Mouse (Mus musculus): ENCODE results near the gene Gbp4.
"Not testable (repeated sequence)": the region's sequence is repeated elsewhere in the genome, so short reads cannot be mapped to it uniquely, and the experiment has no call there.

Gbp4 gene

DNA sequence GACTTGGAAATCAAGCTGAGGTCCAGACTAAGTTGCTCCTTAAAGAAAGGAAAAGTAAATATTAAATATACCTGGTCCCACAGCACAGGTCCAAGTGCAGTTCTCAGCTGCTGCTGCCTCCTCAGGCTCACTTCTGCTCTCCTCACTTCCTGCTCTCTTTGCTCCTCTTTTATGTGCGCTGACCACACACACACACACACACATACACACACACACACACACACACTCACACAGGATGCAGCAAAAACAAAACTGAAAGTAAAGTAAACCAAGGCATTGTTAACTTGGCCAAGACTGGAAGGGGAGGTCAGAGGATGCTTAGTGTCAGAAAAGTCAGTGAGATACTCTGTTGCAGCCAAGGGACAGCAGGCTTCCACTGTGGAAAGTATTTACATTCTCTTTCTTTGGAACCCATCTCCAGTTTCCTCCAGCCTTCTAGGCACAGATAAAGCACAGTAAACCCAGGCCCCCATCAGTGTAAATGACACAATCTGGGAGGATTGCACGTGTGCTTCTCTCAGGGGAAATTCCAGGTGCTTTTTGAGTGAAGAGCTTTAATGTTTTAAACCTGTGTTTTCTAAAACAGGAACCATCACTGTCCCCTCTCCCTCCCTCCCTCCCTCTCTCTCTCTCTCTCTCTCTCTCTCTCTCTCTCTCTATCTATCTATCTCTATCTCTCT, at the start of gene Gbp4, which contains the start of the genes Gbp9 and Gbp8:
Gene Gbp4, minus strand, starts transcription at position 178 of the 680 bp plus-strand sequence.
Gene Gbp9, minus strand, starts transcription at position 131 of the 680 bp plus-strand sequence.
Gene Gbp8, minus strand, starts transcription at position 132 of the 680 bp plus-strand sequence.
- peak; percentile 72 to 79 for DNase-seq (ENCODE audit: low read depth in 2 of 2, low spot score in 2 of 2)

DNA sequence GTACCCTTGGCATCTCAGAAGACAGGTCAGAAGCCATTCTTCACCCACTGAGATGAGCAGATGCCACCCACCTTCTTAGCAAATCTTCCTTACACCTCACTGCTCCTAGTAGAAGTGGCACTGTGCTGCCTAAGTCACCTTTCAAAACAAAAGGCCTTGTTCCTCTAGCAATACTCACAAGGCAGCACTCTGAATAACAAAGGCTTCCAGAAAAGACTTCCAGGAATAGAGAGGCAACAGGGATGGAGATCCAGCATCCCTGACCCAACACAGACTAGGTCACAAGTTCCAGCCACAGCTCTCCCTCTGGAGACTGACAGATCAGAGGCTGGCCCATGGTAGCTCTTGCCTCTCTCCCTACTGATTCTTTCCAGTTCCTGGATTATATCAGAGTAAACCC, 42.1 kb upstream of the Gbp4 start:
- no peak for DNase-seq (ENCODE audit: low read depth in 2 of 2, low spot score in 2 of 2)

DNA sequence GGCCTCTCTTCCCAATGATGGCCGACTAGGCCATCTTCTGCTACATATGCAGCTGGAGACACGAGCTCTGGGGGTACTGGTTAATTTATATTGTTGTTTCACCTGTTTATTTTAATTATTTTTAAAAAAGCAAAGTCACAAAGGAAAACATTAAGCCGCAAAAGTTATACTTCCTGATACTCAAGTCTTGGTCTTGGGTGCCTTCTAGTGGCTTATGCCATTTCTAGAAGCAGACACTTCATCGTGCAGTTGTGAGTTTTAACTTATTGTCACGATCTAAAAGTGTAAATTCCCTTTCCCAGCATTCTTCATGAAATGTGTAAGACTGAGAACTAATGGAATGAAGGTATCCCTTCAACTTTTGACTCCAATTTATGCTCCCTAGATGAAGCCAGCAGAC, 17.2 kb upstream of the Gbp4 start:
- DNase-seq (ENCODE audit: low read depth in 2 of 2, low spot score in 2 of 2), result no peak

DNA sequence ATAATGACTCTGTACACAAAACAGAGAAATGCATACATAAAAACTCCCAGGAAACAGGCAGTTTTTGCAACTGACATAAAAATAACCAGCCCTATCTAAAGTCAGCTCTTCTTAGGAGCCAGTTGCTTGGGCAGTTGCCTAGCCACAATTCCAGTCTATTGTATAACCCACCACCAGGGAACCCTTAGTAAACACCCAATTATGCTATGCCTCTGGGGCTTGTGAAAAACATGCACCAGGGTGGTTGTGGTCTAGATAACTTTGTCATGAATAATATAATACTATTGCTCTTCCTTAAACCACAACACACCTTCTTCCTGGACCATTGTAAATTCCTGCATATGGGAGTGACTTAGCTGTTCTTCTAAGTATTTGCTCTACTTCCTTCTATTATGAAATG, 14.7 kb upstream of the Gbp4 start:
- no peak for DNase-seq (ENCODE audit: low read depth in 2 of 2, low spot score in 2 of 2)

DNA sequence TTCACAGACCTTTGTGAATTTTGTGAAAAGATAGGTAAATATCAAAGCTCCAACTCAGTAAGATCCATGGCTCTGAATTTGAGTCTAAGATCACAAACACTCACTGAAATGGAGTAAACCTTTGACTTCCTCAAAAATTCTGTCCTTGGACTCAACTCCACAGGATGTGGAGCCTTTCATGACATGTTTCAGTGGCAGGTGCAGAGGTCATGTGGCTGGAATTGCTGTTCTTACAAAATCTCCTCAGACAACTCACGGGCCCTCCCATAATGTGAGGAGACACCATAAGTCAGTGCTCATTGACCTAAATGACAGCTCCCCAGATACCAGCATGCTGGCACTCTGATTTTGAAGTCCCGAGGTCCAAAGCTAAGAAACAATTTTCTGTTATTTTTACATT, 8.7 kb upstream of the Gbp4 start:
- DNase-seq (ENCODE audit: low read depth in 2 of 2, low spot score in 2 of 2), result not testable (repeated sequence)

DNA sequence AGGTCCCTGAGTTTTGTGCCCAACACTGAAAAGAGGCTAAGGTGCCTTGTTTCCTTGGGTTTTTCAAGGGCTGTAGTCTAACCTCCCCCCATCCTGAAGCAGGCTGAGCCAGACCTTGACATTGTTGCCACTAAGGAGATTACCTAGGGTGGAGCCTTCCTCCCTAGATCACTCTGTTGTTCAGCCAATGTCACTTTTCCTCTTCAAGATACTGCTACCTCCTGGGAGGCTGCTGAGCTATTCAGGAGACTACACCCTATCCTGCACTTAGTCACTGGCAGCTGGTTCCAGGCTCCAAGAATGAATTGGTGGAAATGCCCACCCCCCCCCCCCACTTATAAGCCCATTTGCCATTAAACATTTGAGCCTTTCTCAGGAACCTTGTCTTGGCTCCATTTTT, 7.1 kb upstream of the Gbp4 start:
- DNase-seq (ENCODE audit: low read depth in 2 of 2, low spot score in 2 of 2), result no peak

DNA sequence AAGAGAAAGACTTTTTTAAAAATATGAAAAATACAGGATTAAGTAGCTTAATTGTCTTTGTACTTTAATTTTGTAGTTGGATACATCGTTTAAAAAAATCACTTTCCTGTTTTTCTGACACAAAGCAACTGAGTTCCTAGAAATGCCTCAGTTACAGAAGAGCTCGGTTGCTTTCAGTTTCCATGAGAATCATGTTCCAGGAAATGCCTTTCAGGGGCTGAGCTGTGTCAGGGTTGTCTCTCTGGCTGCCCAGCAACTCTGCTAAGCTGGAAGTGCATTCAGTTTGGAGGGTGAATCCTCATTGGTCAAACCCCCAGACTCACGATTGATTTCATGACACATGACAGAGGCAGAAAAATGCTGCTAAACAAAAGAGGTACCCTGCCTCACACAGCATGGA, 6.3 kb upstream of the Gbp4 start:
- DNase-seq (ENCODE audit: low read depth in 2 of 2, low spot score in 2 of 2), result not testable (repeated sequence)

DNA sequence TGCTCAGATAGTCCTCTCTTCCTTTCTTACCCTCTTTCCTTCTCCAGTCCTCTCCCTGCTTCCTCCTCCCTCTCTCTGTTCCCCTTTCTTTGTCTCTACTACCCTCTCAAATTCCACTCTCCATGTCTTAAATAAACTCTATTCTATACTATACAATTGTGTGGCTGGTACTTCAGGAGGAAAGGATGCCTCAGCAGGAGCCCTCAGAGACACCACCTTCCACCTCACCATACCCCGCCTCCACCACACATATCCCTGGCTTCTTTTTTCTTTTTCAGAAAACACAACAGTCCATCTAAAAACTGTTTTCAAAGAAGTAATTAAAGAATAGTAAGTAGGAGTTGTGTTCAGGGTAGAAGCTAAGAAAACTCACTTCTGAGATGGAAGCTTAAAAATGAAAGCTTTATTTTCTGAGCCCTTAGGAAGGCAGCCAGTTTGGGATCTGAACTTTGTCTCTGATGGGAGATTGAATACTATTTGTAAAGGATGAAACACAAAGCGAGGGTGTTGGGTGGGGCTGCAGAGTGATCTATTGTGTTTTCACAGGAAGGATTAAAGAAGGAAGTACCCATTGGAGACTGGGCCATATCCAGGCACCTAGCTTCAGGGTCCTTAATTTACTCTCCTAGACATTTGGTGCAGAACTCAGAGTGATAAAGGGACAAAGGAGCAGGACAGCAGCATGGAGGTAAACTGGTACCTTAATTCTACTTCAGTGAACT, 864 bp upstream of the Gbp4 start:
- DNase-seq (ENCODE audit: low read depth in 2 of 2, low spot score in 2 of 2), result not testable (repeated sequence)

DNA sequence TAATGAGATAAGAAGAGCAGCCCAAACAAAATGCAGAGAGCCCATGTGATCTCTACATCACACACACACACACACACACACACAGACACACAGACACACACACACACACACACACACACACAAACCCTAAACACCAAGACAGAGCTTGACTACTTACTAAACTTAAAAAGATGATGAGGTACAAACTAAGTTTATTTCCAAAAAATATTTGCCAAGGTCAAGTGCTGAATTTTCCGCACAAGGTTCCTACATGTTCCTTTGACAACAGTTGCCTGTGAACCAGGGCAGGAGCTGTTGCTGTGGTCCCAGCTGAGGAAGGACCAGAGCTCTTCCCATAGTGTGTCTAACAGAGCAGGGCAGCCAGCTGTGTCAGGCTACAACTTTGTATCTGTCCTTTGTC, 480 bp downstream of the Gbp4 start:
- DNase-seq (ENCODE audit: low read depth in 2 of 2, low spot score in 2 of 2), result peak in 1 of 2 experiments; percentile 14

DNA sequence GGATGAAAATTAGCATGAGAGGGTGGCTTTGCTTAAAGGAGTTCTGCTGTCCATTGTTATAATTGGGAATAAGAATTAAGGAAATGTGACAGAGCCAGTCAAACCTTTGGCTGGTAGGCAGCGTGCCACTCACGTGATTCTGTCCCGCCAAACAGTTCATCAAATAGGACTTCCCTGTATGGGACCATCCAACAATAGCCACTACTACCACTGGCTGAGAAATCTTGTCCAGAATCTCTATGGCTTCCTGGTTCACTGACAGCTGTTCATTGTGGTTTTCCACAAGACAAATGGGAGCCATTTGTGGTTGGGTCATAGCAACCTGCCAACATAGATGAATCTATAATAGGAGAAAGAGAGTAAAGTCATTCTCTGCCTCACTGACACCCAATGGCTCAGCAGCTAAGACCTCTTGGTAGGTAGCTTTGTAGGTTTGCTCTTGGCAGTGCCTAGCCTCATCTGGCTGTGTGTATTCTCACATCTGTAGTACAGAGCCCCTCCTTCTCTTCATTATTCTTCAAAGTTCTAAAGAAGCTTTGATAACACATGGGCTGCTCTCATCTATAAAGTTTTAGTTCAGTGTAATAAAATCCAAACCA, 2.6 kb downstream of the Gbp4 start:
- not testable (repeated sequence) for DNase-seq (ENCODE audit: low read depth in 2 of 2, low spot score in 2 of 2)

DNA sequence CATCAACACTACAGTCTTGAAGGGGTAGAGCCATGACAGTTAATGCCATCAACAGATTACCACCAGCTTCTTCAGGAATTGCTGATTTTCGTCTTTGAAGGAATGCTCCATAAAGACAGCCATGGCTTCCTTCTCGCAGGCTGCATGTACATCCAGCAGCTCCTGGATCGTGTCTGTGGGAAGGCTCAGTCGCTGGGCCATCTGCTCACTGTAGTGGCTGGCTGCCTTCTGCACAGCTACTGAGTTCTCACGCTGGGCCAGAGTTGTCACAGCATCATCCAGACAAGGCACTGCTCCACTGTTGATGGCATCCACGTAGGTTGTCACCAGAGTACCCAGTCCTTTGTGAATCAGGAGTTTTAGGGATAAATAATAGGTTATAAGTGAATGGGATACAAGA, 17.7 kb downstream of the Gbp4 start:
- not testable (repeated sequence) for DNase-seq (ENCODE audit: low read depth in 2 of 2, low spot score in 2 of 2)

DNA sequence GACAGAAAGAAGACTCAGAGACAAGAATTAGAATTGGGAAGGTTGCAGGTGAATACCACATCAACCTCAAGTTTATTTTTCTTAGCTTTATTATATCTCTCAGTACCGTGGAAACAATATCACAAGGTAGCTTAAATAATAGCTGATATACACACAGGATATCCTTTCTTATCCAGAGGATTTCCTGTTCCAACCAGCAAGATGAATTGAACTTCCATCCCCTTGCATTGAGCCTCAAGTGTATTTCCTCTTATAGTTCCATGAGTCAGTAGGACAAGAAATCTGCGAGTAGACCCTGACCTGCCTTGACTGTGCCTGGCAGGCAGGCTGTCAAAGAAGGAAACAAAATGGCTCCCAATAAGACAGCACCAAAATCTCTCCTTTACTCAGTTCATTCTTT, 23.6 kb downstream of the Gbp4 start:
- no peak for DNase-seq (ENCODE audit: low read depth in 2 of 2, low spot score in 2 of 2)

DNA sequence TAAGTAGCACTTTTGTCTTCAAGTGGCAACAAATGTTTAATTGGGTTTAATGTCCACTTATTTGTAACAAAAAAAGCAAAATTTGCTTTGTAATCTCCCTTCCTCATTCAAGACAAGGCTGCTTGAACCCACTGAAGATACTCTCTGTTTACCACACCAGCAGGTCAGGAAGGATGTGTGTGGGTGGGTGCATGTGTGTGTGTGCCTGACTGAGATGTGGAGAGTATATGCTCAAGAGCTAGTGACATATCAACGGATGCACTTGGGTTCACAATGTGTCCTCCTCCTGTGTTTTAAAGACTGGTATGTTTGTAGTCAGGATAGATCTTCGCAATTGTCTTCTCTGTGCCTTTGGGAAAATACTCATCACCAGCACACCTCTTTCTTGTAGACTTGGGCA, 24.7 kb downstream of the Gbp4 start:
- DNase-seq (ENCODE audit: low read depth in 2 of 2, low spot score in 2 of 2), result peak; percentile 58 to 70

DNA sequence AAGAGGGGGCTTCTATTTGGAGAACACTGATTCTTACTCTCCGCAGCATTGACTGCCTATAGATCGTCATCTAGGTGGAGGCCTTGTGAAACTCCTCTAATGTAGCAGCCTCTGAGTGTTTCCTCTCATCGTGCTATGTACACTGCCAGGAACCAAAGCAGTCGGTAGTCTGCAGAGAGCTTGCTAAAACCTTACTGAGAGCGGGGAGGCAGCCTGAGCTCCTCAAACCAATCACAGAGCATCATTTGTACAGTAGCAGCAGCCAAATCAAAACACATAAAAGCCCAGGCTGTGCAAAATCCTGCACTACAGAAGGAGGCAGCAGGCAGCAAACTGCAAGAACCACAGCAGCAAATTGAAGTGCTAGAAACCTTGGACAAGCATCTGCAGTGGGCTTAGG, 25.7 kb downstream of the Gbp4 start:
- no peak for DNase-seq (ENCODE audit: low read depth in 2 of 2, low spot score in 2 of 2)

DNA sequence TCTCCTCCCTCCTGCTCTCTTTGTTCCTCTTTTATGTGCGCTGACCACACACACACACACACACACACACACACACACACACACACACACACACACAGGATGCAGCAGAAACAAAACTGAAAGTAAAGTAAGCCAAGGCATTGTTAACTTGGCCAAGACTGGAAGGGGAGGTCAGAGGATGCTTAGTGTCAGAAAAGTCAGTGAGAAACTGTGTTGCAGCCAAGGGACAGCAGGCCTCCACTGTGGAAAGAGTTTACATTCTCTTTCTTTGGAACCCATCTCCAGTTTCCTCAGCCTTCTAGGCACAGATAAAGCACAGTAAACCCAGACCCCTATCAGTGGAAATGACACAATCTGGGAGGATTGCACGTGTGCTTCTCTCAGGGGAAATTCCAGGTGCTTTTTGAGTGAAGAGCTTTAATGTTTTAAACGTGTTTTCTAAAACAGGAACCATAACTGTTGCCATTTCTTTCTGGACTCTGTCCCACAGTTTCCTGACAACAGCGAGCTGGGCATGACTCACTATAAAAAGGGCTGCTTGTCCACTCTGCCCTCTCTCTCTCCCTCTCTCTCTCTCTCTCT, 29.0 kb downstream of the Gbp4 start:
- DNase-seq (ENCODE audit: low read depth in 2 of 2, low spot score in 2 of 2), result peak; percentile 73 to 81

DNA sequence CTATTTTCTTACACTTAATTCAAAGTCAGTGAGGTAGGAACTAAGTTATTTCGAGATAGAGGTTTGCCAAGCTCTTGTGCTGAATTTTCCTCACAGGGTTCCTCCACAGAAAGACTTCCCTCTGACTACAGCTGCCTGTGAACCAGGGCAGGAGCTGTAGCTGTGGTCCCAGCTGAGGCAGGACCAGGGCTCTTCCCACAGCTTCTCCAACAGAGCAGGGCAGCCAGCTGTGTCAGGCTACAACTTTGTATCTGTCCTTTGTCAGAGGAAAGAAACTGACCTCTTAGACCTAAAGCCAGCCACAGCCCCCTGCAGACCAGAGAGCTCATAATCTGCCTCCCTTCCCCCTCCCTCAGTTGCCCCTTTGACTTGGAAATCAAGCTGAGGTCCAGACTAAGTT, 29.6 kb downstream of the Gbp4 start:
- not testable (repeated sequence) for DNase-seq (ENCODE audit: low read depth in 2 of 2, low spot score in 2 of 2)

DNA sequence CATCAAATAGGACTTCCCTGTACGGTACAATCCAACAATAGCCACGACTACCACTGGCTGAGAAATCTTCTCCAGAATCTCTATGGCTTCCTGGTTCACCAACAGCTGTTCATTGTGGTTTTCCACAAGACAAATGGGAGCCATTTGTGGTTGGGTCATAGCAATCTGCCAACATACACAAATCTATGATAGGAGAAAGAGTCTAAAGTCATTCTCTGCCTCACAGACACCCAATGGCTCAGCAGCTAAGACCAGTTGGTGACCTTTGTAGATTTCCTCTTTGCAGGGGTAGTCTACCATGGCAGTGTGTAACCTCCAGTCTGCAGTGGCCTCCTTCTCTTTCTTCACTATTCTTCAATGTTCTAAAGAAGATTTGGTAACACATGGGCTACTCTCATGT, 33.7 kb downstream of the Gbp4 start:
- DNase-seq (ENCODE audit: low read depth in 2 of 2, low spot score in 2 of 2), result not testable (repeated sequence)

DNA sequence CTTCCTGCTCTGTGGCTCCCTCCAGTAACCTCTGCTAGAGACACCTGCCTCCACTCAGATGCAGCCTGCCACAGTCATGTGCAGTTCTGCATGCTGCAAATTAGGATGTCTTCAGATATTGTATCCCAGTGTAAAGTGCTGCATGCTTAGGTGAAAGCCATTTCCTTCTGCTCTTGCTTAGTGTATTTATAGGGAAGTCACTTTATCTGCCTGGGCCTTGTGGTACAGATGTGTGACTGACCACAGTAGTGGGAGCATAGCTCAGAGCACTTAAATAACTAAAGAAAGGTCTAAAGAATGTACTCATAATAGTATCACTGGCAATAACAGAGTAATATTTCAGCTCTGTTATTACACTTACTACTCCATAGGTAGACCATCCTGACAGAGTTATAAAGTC, 57.5 kb downstream of the Gbp4 start:
- no peak for DNase-seq (ENCODE audit: low read depth in 2 of 2, low spot score in 2 of 2)

DNA sequence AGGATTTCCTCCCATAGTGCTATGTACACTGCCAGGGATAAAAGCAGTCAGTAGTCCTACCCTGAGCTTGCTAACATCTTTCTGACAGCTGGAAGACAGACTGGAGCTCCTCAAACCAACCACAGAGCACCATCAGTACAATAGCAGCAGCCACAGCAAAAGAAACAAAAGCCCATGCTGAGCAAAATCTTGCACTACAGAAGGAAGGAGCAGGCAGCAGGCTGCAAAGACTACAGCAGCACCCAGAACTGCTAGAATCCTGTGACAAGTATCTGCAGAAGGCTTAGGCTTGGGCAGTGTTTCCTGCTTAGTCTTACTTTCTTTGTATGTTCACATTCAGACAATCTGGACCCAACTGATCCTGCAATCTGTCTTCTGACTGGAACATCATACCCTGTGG, 71.0 kb downstream of the Gbp4 start:
- not testable (repeated sequence) for DNase-seq (ENCODE audit: low read depth in 2 of 2, low spot score in 2 of 2)

Measured in CD8-positive naive resting alpha-beta T cell, adult 2 months (primary cell).